Mouse (Mus musculus) ES-CJ7 (cell line): Measurements from ENCODE around the gene Vdr.
"Not testable (repeated sequence)": the region's sequence is repeated elsewhere in the genome, so short reads cannot be mapped to it uniquely, and the experiment has no call there.

ENCODE experiments used
- DNase-seq: peaks from one replicate; pipeline ENCODE4 v3.0.0; 2011; ENCODE audit warnings: low read depth, low spot score

Gene Vdr

GRCm38 (mm10) chr15:97880441-97880840 lies 30.0 kb downstream of the Vdr start:
- DNase-seq = no peak

- DNase-seq = no peak
Measured at GRCm38 (mm10) chr15:97878696-97879328, 31.6 kb downstream of the Vdr start.

GRCm38 (mm10) chr15:97875784-97876183 lies 34.6 kb downstream of the Vdr start:
- DNase-seq = no peak

- no peak for DNase-seq
Measured at GRCm38 (mm10) chr15:97873717-97874116, 36.7 kb downstream of the Vdr start.

GRCm38 (mm10) chr15:97872161-97872560 lies 38.3 kb downstream of the Vdr start:
- DNase-seq = no peak

GRCm38 (mm10) chr15:97871055-97872030 lies 39.1 kb downstream of the Vdr start:
- no peak for DNase-seq

GRCm38 (mm10) chr15:97870116-97870515 lies 40.3 kb downstream of the Vdr start:
- not testable (repeated sequence) for DNase-seq

- DNase-seq = no peak
Measured at GRCm38 (mm10) chr15:97868985-97869384, 41.4 kb downstream of the Vdr start.

GRCm38 (mm10) chr15:97865988-97866387 lies 44.4 kb downstream of the Vdr start:
- peak; percentile 65 for DNase-seq

GRCm38 (mm10) chr15:97865175-97865574 lies 45.3 kb downstream of the Vdr start:
- DNase-seq = no peak

- DNase-seq = no peak
Measured at GRCm38 (mm10) chr15:97864361-97865045, 45.9 kb downstream of the Vdr start.

GRCm38 (mm10) chr15:97863494-97863881 lies 46.9 kb downstream of the Vdr start:
- DNase-seq = no peak

GRCm38 (mm10) chr15:97862881-97863493 lies 47.4 kb downstream of the Vdr start:
- DNase-seq = no peak

GRCm38 (mm10) chr15:97860353-97860752 lies 50.1 kb downstream of the Vdr start:
- DNase-seq = no peak

- DNase-seq = no peak
Measured at GRCm38 (mm10) chr15:97858431-97858830, 52.0 kb downstream of the Vdr start.

GRCm38 (mm10) chr15:97854551-97854950 lies 55.9 kb downstream of the Vdr start:
- DNase-seq = no peak

GRCm38 (mm10) chr15:97854059-97854458 lies 56.4 kb downstream of the Vdr start:
- no peak for DNase-seq

GRCm38 (mm10) chr15:97852291-97852690 lies 58.1 kb downstream of the Vdr start:
- peak; percentile 41 for DNase-seq

- no peak for DNase-seq
Measured at GRCm38 (mm10) chr15:97851011-97851410, 59.4 kb downstream of the Vdr start.

- DNase-seq = peak; percentile 66
Measured at GRCm38 (mm10) chr15:97850441-97850840, 60.0 kb downstream of the Vdr start.

GRCm38 (mm10) chr15:97849116-97849911 lies 61.1 kb downstream of the Vdr start:
- DNase-seq = peak; percentile 91
